Mouse (Mus musculus): ENCODE data around the gene Mad1l1.

Gene Mad1l1

GRCm38 (mm10) chr5:140061296-140061879 is 260.0 kb downstream of the Mad1l1 start:
- CTCF ChIA-PET, result interaction anchor here (0.5 kb wide), 1 partner anchor 60 kb away, joined by 3 read pairs; no protein-coding TSS in a partner anchor

- CTCF ChIA-PET, result no interaction called here
These were observed 265.1 kb downstream of the Mad1l1 start for GRCm38 (mm10) chr5:140056291-140056690.

GRCm38 (mm10) chr5:140055431-140055830 is 265.9 kb downstream of the Mad1l1 start:
- CTCF ChIA-PET, result no interaction called here

GRCm38 (mm10) chr5:140053626-140054025 is 267.7 kb downstream of the Mad1l1 start:
- CTCF ChIA-PET, result no interaction called here

GRCm38 (mm10) chr5:140052405-140052804 is 268.9 kb downstream of the Mad1l1 start:
- CTCF ChIA-PET, result no interaction called here

GRCm38 (mm10) chr5:140045453-140045852 is 275.9 kb downstream of the Mad1l1 start:
- CTCF ChIA-PET, result no interaction called here

GRCm38 (mm10) chr5:140043002-140043401 is 278.4 kb downstream of the Mad1l1 start:
- CTCF ChIA-PET, result no interaction called here

- CTCF ChIA-PET, result no interaction called here
These were observed 279.2 kb downstream of the Mad1l1 start for GRCm38 (mm10) chr5:140042002-140042611.

- CTCF ChIA-PET, result no interaction called here
These were observed 280.3 kb downstream of the Mad1l1 start for GRCm38 (mm10) chr5:140041055-140041454.

- CTCF ChIA-PET, result no interaction called here
These were observed 283.6 kb downstream of the Mad1l1 start for GRCm38 (mm10) chr5:140037587-140038233.

GRCm38 (mm10) chr5:140035641-140036040 is 285.7 kb downstream of the Mad1l1 start:
- CTCF ChIA-PET, result no interaction called here

- CTCF ChIA-PET, result no interaction called here
These were observed 286.4 kb downstream of the Mad1l1 start for GRCm38 (mm10) chr5:140035025-140035330.

GRCm38 (mm10) chr5:140034300-140035024 is 286.9 kb downstream of the Mad1l1 start:
- CTCF ChIA-PET, result interaction anchor here (0.6 kb wide), 1 partner anchor 31 kb away, joined by 3 read pairs; no protein-coding TSS in a partner anchor

- CTCF ChIA-PET, result no interaction called here
These were observed 295.0 kb downstream of the Mad1l1 start for GRCm38 (mm10) chr5:140026366-140026765.

GRCm38 (mm10) chr5:140025301-140025700 is 296.1 kb downstream of the Mad1l1 start:
- CTCF ChIA-PET, result no interaction called here

- CTCF ChIA-PET, result no interaction called here
These were observed 297.3 kb downstream of the Mad1l1 start for GRCm38 (mm10) chr5:140023941-140024500.

- CTCF ChIA-PET, result no interaction called here
These were observed 298.5 kb downstream of the Mad1l1 start for GRCm38 (mm10) chr5:140022861-140023260.

GRCm38 (mm10) chr5:140021755-140022154 is 299.6 kb downstream of the Mad1l1 start:
- CTCF ChIA-PET, result no interaction called here

- CTCF ChIA-PET, result no interaction called here
These were observed 301.7 kb downstream of the Mad1l1 start for GRCm38 (mm10) chr5:140019616-140020015.

- CTCF ChIA-PET, result no interaction called here
These were observed 302.6 kb downstream of the Mad1l1 start for GRCm38 (mm10) chr5:140018780-140019179.

GRCm38 (mm10) chr5:140016896-140017295 is 304.5 kb downstream of the Mad1l1 start:
- CTCF ChIA-PET, result no interaction called here

GRCm38 (mm10) chr5:140013652-140014051 is 307.7 kb downstream of the Mad1l1 start:
- CTCF ChIA-PET, result no interaction called here
